Mouse (Mus musculus) cerebellum, adult 2 months (tissue): ENCODE measurements around the gene Gstcd. TPM values are rescaled to one million over a fixed set of nuclear protein-coding genes. Genes with fewer than 3 reads are reported as not detected.

Source experiments
- DNase-seq, 2 experiments: peaks; one replicate each; pipeline ENCODE4 v3.0.0; 2021
- H3K27ac ChIP-seq: fragments of 200-500 bp; 2 replicates; pipeline ENCODE4 v1.5.1; 2012; ENCODE audit warnings: low read length, control low read depth, inconsistent platforms; ENCODE audit not compliant: insufficient read depth
- H3K27me3 ChIP-seq: fragments of 200-500 bp; 2 replicates; pipeline ENCODE4 v1.6.1; 2012; ENCODE audit warnings: inconsistent platforms, mild to moderate bottlenecking, low read length, moderate library complexity; ENCODE audit not compliant: control insufficient read depth, insufficient read depth
- H3K4me1 ChIP-seq: fragments of 200-500 bp; 2 replicates; pipeline ENCODE4 v1.6.1; 2011; ENCODE audit warnings: low read length; ENCODE audit not compliant: control insufficient read depth, insufficient read depth
- H3K4me3 ChIP-seq: fragments of 200-500 bp; replicated peaks from 2 replicates; pipeline ENCODE3; 2011; ENCODE audit warnings: mild to moderate bottlenecking, low read depth, low read length, control low read depth; ENCODE audit not compliant: insufficient read depth
- CTCF ChIP-seq: fragments of 200-500 bp; IDR thresholded peaks from 2 replicates; pipeline ENCODE4 v1.5.1; 2011; ENCODE audit warnings: low read depth, mild to moderate bottlenecking, control low read depth, low read length, moderate library complexity, borderline replicate concordance; ENCODE audit not compliant: insufficient read depth
- POLR2A ChIP-seq: fragments of 200-500 bp; IDR thresholded peaks from 2 replicates; pipeline ENCODE4 v1.6.1; 2011; ENCODE audit warnings: low read length, control low read depth, borderline replicate concordance; ENCODE audit not compliant: insufficient read depth
- WGBS: fragments of 180-500 bp; shearing (Covaris S2); methylation state at CpG from one replicate; pipeline ENCODE4 v1.1.7; 2018; 5-methylcytosine and 5-hydroxymethylcytosine counted together
- polyA plus RNA-seq: library from polyadenylated mRNA; depleted of rRNA; stranded (reverse); fragments of >200 nt; gene quantifications from 2 replicates; pipeline ENCODE4 v1.2.3, GENCODE M21; 2012

Gstcd gene
- polyA plus RNA-seq, 1 experiment, result 7.3 TPM

DNA sequence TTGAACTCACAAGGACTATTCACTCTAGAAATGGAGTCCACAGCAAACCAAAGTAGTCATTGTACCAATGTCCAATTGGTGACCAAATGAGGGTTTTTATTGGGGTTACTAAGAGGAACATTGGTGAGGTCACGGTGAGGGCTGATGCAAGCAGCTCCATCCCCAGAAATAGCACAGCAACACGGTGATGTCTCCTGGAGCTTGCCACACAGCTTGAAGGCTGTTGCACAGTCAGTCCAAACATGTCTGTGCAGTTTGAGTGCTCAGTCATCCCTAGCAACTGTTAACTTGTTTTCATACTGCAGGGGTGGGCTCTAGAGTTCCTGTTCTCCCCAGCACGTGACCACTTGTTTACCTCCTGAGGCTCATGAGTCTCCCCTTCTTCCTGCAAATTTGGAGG lies 11.9 kb upstream of the Gstcd start:
- Histone ChIP-seq H3K4me3 (no peak overlapping the region), H3K27me3 (no peaks in the 10 kb centered on the region), H3K27ac (no peak overlapping the region), H3K4me1 (no peaks in the 10 kb centered on the region)
- TF ChIP-seq POLR2A (no peak), CTCF (no peak)
- 86% methylated on average over 3 of the region's 3 CpGs for WGBS
- DNase-seq, result no peak

DNA sequence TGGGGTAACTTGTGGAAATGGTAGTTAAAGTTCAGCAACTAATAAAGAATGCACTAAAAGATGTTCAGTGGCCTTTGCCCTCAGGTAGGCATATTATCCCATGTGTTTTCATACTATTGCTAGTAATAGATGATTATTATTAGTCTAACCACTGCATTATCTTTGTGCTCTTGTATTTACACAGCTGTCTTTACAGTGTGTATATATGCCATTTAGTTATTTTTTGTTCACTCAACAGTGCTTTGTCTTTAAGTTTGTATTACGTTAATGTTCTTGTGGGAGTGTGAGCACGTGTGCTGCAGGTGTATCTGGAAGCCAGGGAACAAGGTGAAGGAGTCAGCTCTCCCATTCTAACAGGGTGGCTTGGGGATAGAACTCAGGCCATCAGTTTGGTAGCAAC lies 7.1 kb upstream of the Gstcd start:
- WGBS, result 96% methylated on average over 2 of the region's 2 CpGs

GRCm38 (mm10) chr3:133098336-133098735 lies 6.5 kb upstream of the Gstcd start:
- Histone ChIP-seq H3K4me1 (no peaks in the 10 kb centered on the region), H3K27me3 (no peaks in the 10 kb centered on the region), H3K4me3 (no peak overlapping the region), H3K27ac (no peak overlapping the region)
- TF ChIP-seq POLR2A (no peak), CTCF (no peak)
- WGBS, result 95% methylated on average over 4 of the region's 4 CpGs
- no peak for DNase-seq

More for the DNA sequence above, 7.1 kb upstream of the Gstcd start:
- Histone ChIP-seq H3K4me1 (no peaks in the 10 kb centered on the region), H3K4me3 (no peak overlapping the region), H3K27ac (no peak overlapping the region), H3K27me3 (no peaks in the 10 kb centered on the region)
- no peak for TF ChIP-seq CTCF
- no peak for TF ChIP-seq POLR2A
- DNase-seq, result no peak

GRCm38 (mm10) chr3:133097936-133098335 lies 6.1 kb upstream of the Gstcd start:
- no peak overlapping the region for H3K4me3 ChIP-seq
- DNase-seq, result no peak
- no peaks in the 10 kb centered on the region for H3K27me3 ChIP-seq
- no peak overlapping the region for H3K27ac ChIP-seq
- H3K4me1 ChIP-seq, result no peaks in the 10 kb centered on the region
- 96% methylated on average over 6 of the region's 6 CpGs for WGBS
- TF ChIP-seq POLR2A, result no peak
- TF ChIP-seq CTCF, result no peak

GRCm38 (mm10) chr3:133094305-133094704 lies 2.5 kb upstream of the Gstcd start:
- Histone ChIP-seq H3K27me3 (no peaks in the 10 kb centered on the region), H3K4me1 (no peaks in the 10 kb centered on the region), H3K4me3 (no peak overlapping the region), H3K27ac (no peak overlapping the region)
- TF ChIP-seq POLR2A, result no peak
- TF ChIP-seq CTCF, result no peak
- 78% methylated on average over 1 of the region's 1 CpGs for WGBS
- DNase-seq, result no peak

DNA sequence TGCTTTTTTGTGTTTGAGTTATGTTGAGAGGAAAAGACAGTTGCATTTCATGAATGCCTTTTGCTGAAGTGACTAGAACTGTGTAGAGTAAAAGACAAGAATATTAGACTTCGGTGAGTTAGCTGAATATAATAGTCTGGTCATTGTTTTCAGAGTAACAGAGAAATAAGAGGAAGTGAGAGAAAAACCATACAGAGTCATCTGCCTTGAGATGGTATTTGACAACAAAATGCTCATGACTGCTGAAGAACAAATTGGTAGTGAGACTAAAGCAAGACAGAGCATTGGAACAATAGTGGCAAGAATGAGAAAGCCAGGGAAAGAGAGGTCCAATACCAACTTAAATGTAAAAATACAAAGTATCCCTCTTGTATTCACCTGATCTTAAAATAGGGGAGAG lies 1.1 kb upstream of the Gstcd start:
- Histone ChIP-seq H3K27me3 (no peaks in the 10 kb centered on the region), H3K4me1 (no peaks in the 10 kb centered on the region), H3K4me3 (no peak overlapping the region), H3K27ac (no peak overlapping the region)
- 86% methylated on average over 1 of the region's 1 CpGs for WGBS
- no peak for TF ChIP-seq CTCF
- no peak for TF ChIP-seq POLR2A
- DNase-seq, result no peak

DNA sequence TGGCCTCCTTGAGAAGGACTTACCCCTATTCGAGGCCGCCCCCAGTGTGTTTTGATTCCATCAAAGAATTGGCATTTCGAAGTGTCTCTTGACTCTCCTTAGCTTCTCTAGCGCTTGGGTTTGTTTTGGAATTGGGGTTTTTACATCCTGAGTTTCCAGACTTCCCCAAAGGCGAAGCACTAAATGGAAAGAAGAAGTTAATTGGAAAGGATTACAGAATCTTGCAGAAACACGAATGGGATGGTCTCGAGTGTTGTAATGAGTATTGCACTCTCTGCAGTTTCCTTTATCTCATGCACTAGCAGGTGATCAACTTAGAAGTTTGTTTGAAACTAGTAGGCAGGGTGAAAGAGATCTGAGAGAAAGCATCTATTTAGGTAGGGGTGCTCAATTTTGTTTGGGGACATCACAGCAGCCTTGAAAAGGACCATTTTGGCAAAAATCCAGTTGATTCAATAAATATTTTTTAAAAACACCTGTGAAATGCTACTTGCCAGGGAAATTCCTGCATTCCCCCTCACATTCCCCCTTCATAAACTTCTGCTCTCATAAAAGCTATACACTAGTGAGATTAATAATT lies 531 bp upstream of the Gstcd start:
- TF ChIP-seq CTCF (no peak), POLR2A (no peak)
- under 1% methylated on average over 7 of the region's 7 CpGs for WGBS
- DNase-seq, result no peak
- Histone ChIP-seq H3K4me3 (peak overlapping the region; percentile 71), H3K27ac (peak overlapping the region; percentile 47; the same call in 1 of the 2 replicates), H3K4me1 (no peaks in the 10 kb centered on the region), H3K27me3 (no peaks in the 10 kb centered on the region)

DNA sequence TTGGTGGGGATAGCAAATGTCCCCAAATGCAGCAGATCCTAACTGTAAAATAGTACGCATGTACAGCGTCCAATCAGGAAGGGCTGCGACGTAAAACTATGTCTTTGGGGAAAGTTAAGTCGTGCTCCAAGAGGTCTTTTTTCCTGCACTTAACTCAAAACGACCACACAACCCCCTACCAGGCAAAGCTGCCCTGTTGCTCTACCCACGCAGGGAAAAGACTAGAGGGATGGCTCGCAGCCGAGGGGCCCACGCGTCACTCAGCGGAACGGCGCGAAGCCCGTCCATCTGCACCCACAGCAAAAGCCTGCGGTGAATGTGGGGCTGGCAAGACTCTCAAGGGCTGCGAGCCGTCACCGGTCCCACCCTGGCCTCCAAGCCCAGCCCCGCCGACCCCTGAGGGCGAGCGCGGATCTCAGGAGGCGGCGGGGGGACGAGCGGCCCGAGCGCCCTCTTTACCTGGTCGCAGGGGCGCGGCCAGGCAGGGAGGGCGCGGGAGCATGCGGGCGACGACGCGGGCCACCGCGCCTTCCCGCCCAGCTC lies 641 bp downstream of the Gstcd start:
- TF ChIP-seq CTCF (no peak), POLR2A (no peak)

More for the DNA sequence above, 641 bp downstream of the Gstcd start:
- H3K27ac ChIP-seq, result peak overlapping the region; percentile 88
- no peaks in the 10 kb centered on the region for H3K4me1 ChIP-seq
- under 1% methylated on average over 44 of the region's 44 CpGs for WGBS
- H3K4me3 ChIP-seq, result peak overlapping the region; percentile 71
- no peaks in the 10 kb centered on the region for H3K27me3 ChIP-seq
- DNase-seq, result no peak
